Mouse (Mus musculus): ENCODE data around the gene Cerk. TPM values are rescaled to one million over a fixed set of nuclear protein-coding genes. Genes with fewer than 3 reads are reported as not detected.
"Not testable (repeated sequence)": the region's sequence is repeated elsewhere in the genome, so short reads cannot be mapped to it uniquely, and the experiment has no call there.

The Cerk gene
- polyA plus RNA-seq, 1 experiment from 2014 or later: 11.4 TPM

DNA sequence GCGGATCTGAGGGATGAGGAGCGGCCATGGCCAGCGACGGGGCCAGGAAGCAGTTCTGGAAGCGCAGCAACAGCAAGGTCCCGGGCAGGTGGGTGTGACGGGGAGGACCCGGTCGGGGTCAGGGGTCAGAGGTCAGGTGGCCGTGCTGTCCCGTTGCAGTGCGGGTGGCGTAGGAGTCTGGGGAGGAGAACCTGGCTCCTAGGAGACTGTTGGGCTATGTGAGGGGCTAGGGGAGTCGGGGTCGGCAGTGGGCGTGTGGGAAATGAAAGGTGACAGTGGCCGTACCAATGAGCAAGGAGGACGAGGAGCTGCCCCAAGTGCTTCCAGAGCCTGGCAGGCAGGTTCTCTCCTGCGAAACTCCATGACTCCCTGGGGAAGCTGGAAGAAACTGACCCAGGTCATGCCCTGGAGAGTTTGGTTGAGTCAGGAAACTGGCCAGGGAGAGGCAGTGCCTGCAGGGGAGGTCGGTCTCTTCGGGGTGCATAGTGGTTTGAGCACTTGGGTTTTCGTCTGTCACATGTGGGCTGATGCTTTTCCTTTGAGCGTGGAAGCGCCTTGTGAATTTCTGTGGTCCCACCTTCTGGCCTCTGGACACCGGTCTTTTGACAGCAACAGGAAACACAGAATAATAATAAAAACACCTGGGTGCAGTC is 28.7 kb upstream of the Cerk start:
- no peak for ATAC-seq (ENCODE audit: insufficient read depth, low FRiP score)
- peak overlapping the region; percentile 92 for H3K27ac ChIP-seq (ENCODE audit: low read length)
- H3K4me3 ChIP-seq (replicated peaks; ENCODE audit: low read length): peak overlapping the region; percentile 89
- peaks cover 16% of the 10 kb centered on the region for H3K4me1 ChIP-seq (ENCODE audit: control insufficient read depth, insufficient read depth, low read length)
- peak overlapping the region; percentile 92 for H3K4me2 ChIP-seq (ENCODE audit: low read depth, low read length)
- no peaks in the 10 kb centered on the region for H3K9me3 ChIP-seq (replicated peaks; ENCODE audit: control insufficient read depth, low read length)
- no peaks in the 10 kb centered on the region for H3K27me3 ChIP-seq (ENCODE audit: control insufficient read depth, insufficient read depth, low read length)
- H3K9ac ChIP-seq (ENCODE audit: low read length): peak overlapping the region; percentile 94
- no peaks in the 10 kb centered on the region for H3K36me3 ChIP-seq (ENCODE audit: control insufficient read depth, insufficient read depth, low read length)
- WGBS: 11% methylated on average over 25 of the region's 25 CpGs

DNA sequence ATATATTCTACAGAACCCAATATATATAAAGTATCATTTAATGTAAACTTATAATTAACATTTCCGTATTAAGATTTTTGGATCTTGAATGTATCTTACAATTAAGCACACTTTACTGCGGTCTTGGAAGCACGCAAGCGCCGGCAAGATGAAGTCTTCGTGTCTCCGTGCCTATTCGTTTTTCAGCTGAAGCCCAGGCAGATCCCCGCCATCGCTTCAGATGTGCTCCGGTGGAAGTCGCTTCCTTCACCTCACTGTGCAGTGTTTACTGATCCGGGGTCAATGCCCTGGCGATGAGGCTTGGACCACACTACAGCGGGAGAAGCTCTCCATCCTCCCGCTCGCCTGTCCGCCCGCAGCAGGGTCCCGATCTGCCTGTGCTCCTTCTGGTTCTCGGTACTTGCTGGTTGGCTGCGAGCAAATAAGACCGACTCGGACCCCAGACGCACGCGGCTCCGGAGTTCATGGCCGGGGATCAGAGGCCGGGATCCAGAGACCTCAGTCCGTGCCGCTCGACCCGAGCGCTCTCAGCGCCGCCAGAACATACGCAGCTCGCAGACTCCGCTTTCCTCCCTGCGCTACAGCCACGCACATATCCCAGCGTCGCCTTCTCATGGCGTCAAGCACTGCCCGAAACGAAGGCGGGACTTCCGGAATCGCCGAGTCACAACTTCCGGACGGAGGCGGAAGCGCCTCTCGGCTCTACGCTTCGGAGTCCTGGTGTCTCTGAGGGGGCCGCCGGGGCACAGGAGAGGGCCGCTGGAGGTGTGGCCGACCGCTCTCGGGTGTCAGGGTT is 28.0 kb upstream of the Cerk start, which contains the start of gene Tbc1d22a:
Gene Tbc1d22a (plus strand): TSS at position 707 of the 796 bp plus-strand sequence.
- Histone ChIP-seq H3K4me1 (ENCODE audit: control insufficient read depth, insufficient read depth, low read length) (peaks cover 16% of the 10 kb centered on the region), H3K27ac (ENCODE audit: low read length) (peak within 1 kb of the TSS; percentile 92), H3K4me2 (ENCODE audit: low read depth, low read length) (peak within 1 kb of the TSS; percentile 92), H3K27me3 (ENCODE audit: control insufficient read depth, insufficient read depth, low read length) (no peaks in the 10 kb centered on the region), H3K9ac (ENCODE audit: low read length) (peak within 1 kb of the TSS; percentile 94), H3K36me3 (ENCODE audit: control insufficient read depth, insufficient read depth, low read length) (no peaks in the 10 kb centered on the region), H3K4me3 (replicated peaks; ENCODE audit: low read length) (peak within 1 kb of the TSS; percentile 89), H3K9me3 (replicated peaks; ENCODE audit: control insufficient read depth, low read length) (no peaks in the 10 kb centered on the region)
- peak; percentile 89 for ATAC-seq (ENCODE audit: insufficient read depth, low FRiP score)
- under 1% methylated on average over 64 of the region's 64 CpGs for WGBS

DNA sequence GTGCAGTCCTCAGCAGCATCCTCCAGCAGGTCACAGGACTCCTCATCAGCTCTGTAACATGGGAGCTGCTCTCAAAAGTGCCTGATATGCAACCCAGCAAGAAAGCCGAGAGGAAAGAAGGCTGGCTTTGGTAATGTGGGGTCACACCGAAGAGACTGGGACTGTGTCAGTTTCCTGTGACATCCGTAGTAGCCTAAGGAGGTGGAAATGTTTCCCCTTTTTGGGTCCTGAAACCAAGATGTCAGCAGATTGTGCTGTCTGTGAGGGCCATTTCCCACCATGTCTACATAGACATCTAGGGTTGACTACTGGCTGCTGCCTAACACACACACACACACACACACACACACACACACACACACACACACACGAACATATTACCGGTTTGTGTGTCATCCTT is 26.3 kb upstream of the Cerk start:
- not testable (repeated sequence) for H3K4me2 ChIP-seq (ENCODE audit: low read depth, low read length); H3K9ac ChIP-seq (ENCODE audit: low read length); H3K4me3 ChIP-seq (replicated peaks; ENCODE audit: low read length); H3K27me3 ChIP-seq (ENCODE audit: control insufficient read depth, insufficient read depth, low read length); H3K9me3 ChIP-seq (replicated peaks; ENCODE audit: control insufficient read depth, low read length); H3K36me3 ChIP-seq (ENCODE audit: control insufficient read depth, insufficient read depth, low read length); H3K27ac ChIP-seq (ENCODE audit: low read length); ATAC-seq (ENCODE audit: insufficient read depth, low FRiP score)
- WGBS: 91% methylated on average over 5 of the region's 5 CpGs
- peaks cover 16% of the 10 kb centered on the region for H3K4me1 ChIP-seq (ENCODE audit: control insufficient read depth, insufficient read depth, low read length)

DNA sequence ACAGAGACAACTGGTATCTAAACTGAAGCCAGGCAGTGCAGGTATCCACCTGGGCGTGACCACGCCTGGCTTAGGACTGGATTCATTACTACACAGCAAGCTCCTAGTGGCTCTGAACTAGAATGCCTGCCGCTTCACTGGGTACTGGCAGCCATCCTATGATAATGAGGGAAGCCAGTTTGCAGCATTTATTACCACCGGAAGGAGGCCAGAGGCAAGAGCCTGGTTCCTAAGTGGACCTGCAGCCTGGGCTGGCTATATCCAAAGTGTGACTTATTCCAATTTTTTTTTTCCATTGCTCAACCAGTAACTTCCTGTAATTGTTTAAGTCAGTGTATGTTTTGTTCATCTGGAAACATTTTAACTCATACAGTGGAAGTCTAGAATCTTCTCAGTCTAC is 20.4 kb upstream of the Cerk start:
- H3K4me2 ChIP-seq (ENCODE audit: low read depth, low read length): no peak overlapping the region
- H3K9me3 ChIP-seq (replicated peaks; ENCODE audit: control insufficient read depth, low read length): no peaks in the 10 kb centered on the region
- H3K27ac ChIP-seq (ENCODE audit: low read length): no peak overlapping the region; the same call in none of the 2 replicates

DNA sequence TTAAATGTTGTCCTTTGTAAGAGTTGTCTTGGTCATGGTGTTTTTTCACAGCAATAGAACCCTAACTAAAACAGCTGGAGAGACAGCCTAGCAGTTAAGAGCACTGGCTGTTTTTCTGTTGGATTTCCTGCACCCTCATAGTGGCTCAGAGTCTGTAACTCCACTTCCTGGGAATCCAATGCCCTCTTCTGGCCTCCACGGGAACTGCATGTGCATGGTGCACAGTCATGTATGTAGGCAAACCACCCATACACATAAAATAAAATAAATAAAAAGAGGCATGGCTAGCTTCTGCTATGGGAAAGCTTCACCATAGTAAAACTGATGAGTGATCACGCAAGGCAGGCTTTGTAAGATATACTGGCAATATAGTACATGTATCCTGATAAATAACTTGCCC is 19.4 kb upstream of the Cerk start:
- peaks cover 23% of the 10 kb centered on the region; the same call in 1 of the 2 replicates for H3K4me1 ChIP-seq (ENCODE audit: control insufficient read depth, insufficient read depth, low read length)
- no peak for ATAC-seq (ENCODE audit: insufficient read depth, low FRiP score)

More for the DNA sequence above, 20.4 kb upstream of the Cerk start:
- Histone ChIP-seq H3K4me1 (ENCODE audit: control insufficient read depth, insufficient read depth, low read length) (peaks cover 19% of the 10 kb centered on the region; the same call in 1 of the 2 replicates), H3K27me3 (ENCODE audit: control insufficient read depth, insufficient read depth, low read length) (no peaks in the 10 kb centered on the region), H3K36me3 (ENCODE audit: control insufficient read depth, insufficient read depth, low read length) (no peaks in the 10 kb centered on the region), H3K4me3 (replicated peaks; ENCODE audit: low read length) (no peak overlapping the region), H3K9ac (ENCODE audit: low read length) (no peak overlapping the region)
- WGBS: 69% methylated on average over 4 of the region's 4 CpGs
- ATAC-seq (ENCODE audit: insufficient read depth, low FRiP score): no peak

DNA sequence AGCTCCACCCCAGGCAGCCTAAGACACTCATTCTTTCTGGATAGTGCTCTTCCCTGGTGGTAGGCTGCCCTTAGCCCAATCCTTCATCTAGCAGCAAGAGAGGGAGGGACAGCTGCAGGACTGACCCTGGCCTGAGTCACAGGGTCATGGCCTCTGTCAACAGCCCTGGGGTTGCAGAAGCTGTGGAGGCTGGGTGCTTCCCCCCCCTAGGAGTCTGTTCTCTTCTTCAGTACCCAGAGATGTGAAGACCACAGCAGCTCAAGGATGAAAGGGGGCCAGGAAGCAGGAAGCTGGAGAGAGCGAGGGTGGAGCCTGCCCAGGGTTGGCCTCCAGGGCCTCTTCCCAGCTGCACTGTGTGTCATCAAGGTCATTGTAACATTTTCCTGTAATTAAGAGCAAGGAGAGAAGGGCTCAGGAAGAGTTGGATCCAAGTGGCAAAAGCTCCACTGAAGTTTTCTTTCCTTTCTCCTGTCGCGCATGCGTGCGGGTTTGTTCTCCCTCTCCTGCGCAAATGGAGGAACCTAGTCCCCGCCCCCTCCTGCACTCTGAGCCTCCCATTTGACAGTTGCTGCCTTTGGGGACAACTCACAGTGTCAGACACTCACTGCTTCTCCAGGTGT is 18.1 kb upstream of the Cerk start:
- Histone ChIP-seq H3K9ac (ENCODE audit: low read length) (0 out of 2 replicates have a peak overlapping the region, but pooled peaks have one; percentile 5), H3K27ac (ENCODE audit: low read length) (0 out of 2 replicates have a peak overlapping the region, but pooled peaks have one; percentile 68), H3K4me1 (ENCODE audit: control insufficient read depth, insufficient read depth, low read length) (peaks cover 23% of the 10 kb centered on the region; the same call in 1 of the 2 replicates), H3K4me2 (ENCODE audit: low read depth, low read length) (peak overlapping the region; percentile 19; the same call in 1 of the 2 replicates), H3K36me3 (ENCODE audit: control insufficient read depth, insufficient read depth, low read length) (no peaks in the 10 kb centered on the region), H3K9me3 (replicated peaks; ENCODE audit: control insufficient read depth, low read length) (no peaks in the 10 kb centered on the region), H3K27me3 (ENCODE audit: control insufficient read depth, insufficient read depth, low read length) (no peaks in the 10 kb centered on the region), H3K4me3 (replicated peaks; ENCODE audit: low read length) (no peak overlapping the region)
- ATAC-seq (ENCODE audit: insufficient read depth, low FRiP score): no peak
- 51% methylated on average over 7 of the region's 7 CpGs for WGBS

More for the DNA sequence above, 19.4 kb upstream of the Cerk start:
- 58% methylated on average over 2 of the region's 2 CpGs for WGBS
- Histone ChIP-seq H3K27me3 (ENCODE audit: control insufficient read depth, insufficient read depth, low read length) (no peaks in the 10 kb centered on the region), H3K9ac (ENCODE audit: low read length) (no peak overlapping the region), H3K27ac (ENCODE audit: low read length) (no peak overlapping the region), H3K9me3 (replicated peaks; ENCODE audit: control insufficient read depth, low read length) (no peaks in the 10 kb centered on the region), H3K4me3 (replicated peaks; ENCODE audit: low read length) (no peak overlapping the region), H3K4me2 (ENCODE audit: low read depth, low read length) (no peak overlapping the region), H3K36me3 (ENCODE audit: control insufficient read depth, insufficient read depth, low read length) (no peaks in the 10 kb centered on the region)

DNA sequence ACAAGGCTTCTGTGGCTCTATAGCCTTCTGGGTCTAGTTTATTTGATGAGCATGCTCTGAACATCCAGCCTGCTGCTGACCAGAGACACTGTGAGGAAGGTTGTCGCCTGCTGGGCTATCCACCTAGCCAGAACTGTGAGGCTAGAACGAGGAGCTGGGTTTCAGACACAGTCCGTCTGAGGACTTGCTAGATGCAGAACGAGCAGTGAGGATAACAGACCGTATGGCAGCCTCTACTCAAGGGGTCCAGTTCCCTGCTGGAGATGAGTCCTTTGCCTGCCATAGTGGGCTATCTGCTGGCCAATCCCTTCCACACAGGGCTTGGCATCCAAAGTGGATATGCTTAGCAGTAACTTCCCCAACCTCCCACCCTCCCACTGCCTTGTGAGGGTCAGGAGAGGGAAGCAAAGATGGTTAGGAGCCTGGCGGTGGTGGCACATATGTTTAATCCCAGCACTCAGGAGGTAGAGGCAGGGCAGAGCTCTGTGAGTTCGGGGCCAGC is 17.4 kb upstream of the Cerk start:
- Histone ChIP-seq H3K27ac (ENCODE audit: low read length) (peak overlapping the region; percentile 68), H3K36me3 (ENCODE audit: control insufficient read depth, insufficient read depth, low read length) (no peaks in the 10 kb centered on the region), H3K27me3 (ENCODE audit: control insufficient read depth, insufficient read depth, low read length) (no peaks in the 10 kb centered on the region), H3K9me3 (replicated peaks; ENCODE audit: control insufficient read depth, low read length) (no peaks in the 10 kb centered on the region), H3K9ac (ENCODE audit: low read length) (no peak overlapping the region), H3K4me3 (replicated peaks; ENCODE audit: low read length) (no peak overlapping the region), H3K4me1 (ENCODE audit: control insufficient read depth, insufficient read depth, low read length) (peaks cover 23% of the 10 kb centered on the region; the same call in 1 of the 2 replicates), H3K4me2 (ENCODE audit: low read depth, low read length) (no peak overlapping the region)
- 78% methylated on average over 7 of the region's 7 CpGs for whole genome bisulfite sequencing
- no peak for ATAC-seq (ENCODE audit: insufficient read depth, low FRiP score)

DNA sequence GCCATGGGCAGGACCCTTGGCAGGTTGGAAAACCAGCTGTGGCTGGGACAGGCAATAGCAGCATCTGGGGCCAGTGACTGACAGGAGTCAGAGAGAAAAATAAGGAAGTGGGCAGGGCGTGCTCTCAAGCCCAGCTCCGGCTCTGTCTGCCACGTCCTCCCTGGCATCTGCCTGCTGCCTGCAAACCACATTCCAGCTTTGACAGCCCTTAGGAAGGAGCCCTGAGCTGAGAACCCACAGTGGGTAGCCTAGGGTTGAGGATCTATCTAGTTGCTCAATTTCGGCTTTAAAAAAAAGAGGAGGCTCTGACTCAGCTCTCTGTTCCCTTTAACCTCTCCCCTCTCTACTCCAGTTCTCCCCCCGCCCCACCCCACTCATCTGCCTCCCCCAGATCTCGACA is 16.7 kb upstream of the Cerk start:
- H3K4me3 ChIP-seq (replicated peaks; ENCODE audit: low read length): no peak overlapping the region
- H3K4me2 ChIP-seq (ENCODE audit: low read depth, low read length): no peak overlapping the region
- H3K27ac ChIP-seq (ENCODE audit: low read length): peak overlapping the region; percentile 68
- H3K9ac ChIP-seq (ENCODE audit: low read length): no peak overlapping the region
- H3K36me3 ChIP-seq (ENCODE audit: control insufficient read depth, insufficient read depth, low read length): no peaks in the 10 kb centered on the region
- H3K4me1 ChIP-seq (ENCODE audit: control insufficient read depth, insufficient read depth, low read length): peaks cover 23% of the 10 kb centered on the region; the same call in 1 of the 2 replicates
- no peak for ATAC-seq (ENCODE audit: insufficient read depth, low FRiP score)
- 28% methylated on average over 6 of the region's 6 CpGs for WGBS
- H3K27me3 ChIP-seq (ENCODE audit: control insufficient read depth, insufficient read depth, low read length): no peaks in the 10 kb centered on the region
- H3K9me3 ChIP-seq (replicated peaks; ENCODE audit: control insufficient read depth, low read length): no peaks in the 10 kb centered on the region
